Mouse (Mus musculus) 3T3-L1 (cell line): ENCODE data around the gene Slc30a6.

Source experiments
- DNase-seq: peaks from one replicate; pipeline ENCODE4 v3.0.0-alpha.2; 2015; ENCODE audit warnings: low read depth, low spot score

Slc30a6 gene

GRCm38 (mm10) chr17:74395383-74396065, at the start of gene Slc30a6:
TSS of gene Slc30a6 (plus strand) at chr17:74395608.
- peak; percentile 99 for DNase-seq

- DNase-seq = peak; percentile 16
Measured at GRCm38 (mm10) chr17:74363592-74363991, 31.8 kb upstream of the Slc30a6 start.

- no peak for DNase-seq
Measured at GRCm38 (mm10) chr17:74376916-74377315, 18.5 kb upstream of the Slc30a6 start.

- DNase-seq = no peak
Measured at GRCm38 (mm10) chr17:74386657-74387056, 8.8 kb upstream of the Slc30a6 start.

GRCm38 (mm10) chr17:74389847-74390246, 5.6 kb upstream of the Slc30a6 start:
- DNase-seq = peak; percentile 44

DNA sequence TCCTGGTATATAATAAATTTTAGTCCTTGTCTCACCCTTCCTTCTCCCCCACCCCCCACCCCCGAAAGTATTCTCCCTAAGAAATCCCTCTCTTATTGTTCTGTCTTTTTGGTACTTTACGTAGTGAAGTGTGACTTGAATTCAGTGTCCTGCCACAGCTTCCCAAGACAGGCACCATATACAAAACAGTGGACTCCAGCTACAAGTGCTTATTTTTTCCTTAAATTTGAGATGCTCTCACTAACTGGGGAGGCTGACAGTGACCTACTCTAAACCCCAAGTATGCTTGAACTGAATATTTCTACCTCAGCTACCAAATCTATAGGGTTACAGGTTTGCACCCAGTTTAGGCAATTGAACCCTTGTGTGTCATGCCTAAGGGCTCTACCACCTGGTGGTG, 1.0 kb upstream of the Slc30a6 start:
- DNase-seq = no peak

- no peak for DNase-seq
Measured at GRCm38 (mm10) chr17:74394855-74395254, 553 bp upstream of the Slc30a6 start.

- no peak for DNase-seq
Measured at GRCm38 (mm10) chr17:74396766-74397165, 1.4 kb downstream of the Slc30a6 start.

GRCm38 (mm10) chr17:74397173-74397572, 1.8 kb downstream of the Slc30a6 start:
- no peak for DNase-seq

DNA sequence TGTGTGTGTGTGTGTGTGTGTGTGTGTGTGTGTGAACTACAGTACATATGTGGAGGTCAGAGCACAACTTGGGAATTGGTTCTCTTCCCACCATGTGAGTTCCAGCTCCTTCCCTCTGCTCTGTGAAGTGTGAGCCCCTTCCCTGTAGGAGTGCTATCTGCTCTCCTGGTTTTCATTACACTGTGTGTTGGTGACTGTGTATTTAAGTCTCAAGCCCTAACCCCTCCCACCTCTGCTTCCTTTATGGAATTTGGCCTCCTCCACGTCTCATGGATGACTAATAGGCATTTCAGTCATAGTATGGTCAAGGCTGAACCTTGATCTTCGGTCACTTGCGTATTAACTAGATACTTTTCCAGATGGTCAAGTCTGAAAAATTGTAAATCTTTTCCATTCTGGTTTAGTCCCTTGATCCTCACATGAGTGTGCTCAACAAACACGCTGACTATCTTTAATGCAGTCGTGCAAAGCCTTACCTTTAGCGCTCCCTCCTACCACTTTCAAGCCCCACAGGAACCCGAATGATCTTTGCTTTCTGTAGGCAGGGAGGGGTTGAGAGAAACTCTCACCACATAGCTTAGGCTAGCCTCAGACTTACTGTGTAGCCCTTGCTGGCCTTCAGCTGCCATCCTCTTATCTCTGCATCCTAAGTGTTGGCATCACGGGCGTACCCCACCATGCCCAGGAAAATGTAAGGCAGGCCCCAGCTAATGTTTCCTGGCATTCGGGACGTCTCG, 7.2 kb downstream of the Slc30a6 start:
- peak; percentile 89 for DNase-seq

- no peak for DNase-seq
Measured at GRCm38 (mm10) chr17:74406487-74406886, 11.1 kb downstream of the Slc30a6 start.

- peak; percentile 36 for DNase-seq
Measured at GRCm38 (mm10) chr17:74409722-74410121, 14.3 kb downstream of the Slc30a6 start.

DNA sequence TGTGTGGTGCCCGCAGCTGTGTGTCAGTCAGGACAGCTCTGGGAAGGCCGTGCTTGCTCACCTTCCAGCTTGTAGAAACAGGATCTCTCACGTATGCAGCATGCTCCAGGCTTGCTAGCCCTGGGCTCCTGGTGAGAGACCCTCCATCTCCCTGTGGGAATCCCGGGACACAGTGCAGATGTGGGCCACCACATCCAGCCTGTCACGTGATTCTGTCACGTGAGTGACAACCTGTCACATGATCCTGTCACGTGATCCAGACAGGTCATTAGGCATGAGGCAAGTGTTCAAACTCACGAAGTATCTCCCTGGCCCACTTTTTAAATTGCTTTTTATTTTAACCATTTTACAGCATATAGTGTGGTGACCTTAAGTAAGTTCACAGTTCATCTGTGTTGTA, 17.9 kb downstream of the Slc30a6 start:
- no peak for DNase-seq

GRCm38 (mm10) chr17:74414671-74415070, 19.3 kb downstream of the Slc30a6 start:
- DNase-seq = no peak

GRCm38 (mm10) chr17:74416841-74417360, 21.5 kb downstream of the Slc30a6 start:
- DNase-seq = peak; percentile 28

DNA sequence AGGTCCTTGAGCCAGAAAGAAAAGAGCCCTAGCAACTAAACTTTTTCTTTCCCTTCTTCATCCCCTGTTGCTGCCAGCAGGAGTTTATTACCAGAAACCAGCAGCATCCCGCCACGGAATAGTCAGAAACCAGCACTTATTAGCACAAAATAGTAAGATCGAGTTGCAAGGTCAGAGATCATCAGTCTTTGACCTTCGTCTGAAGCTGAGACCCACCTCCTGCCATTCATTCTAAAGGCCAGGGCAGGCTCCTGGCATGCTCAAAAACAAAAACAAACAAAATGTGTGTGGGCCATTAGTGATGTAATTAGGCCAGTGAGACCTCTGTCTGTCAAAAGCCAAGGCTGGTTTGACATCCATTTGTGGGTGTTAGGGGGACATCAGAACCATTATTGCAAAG, 22.8 kb downstream of the Slc30a6 start:
- DNase-seq = no peak

- no peak for DNase-seq
Measured at GRCm38 (mm10) chr17:74420656-74421055, 25.2 kb downstream of the Slc30a6 start.

DNA sequence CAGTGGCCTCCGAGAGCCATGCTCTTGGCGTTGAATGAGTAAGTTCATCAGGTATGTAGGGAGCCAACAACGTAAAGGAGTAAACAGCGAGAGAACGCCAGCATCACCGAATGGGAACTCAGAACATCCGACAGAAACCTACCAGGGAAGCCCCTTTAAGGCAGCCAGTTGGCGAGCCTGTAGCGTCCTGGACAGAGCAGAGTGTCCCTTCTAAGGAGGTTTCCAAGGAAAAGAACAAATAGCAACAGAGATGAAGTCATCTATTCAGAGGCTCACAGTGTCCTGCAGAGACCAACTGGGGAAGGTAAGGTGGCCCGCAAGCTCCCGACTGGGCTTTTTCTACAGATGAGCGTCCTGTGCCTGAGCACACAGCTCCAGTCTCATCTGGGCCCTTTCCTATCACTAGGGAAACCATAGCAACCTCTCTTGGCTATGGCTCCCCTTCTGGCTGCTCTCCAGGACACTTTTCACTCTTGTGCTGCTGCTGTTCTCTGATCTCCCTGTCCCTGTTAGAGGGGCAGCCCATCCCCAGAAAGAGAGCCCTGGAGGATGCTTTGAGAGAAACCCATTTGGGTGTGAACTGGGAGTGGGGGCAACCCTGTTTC, 29.1 kb downstream of the Slc30a6 start:
- no peak for DNase-seq

DNA sequence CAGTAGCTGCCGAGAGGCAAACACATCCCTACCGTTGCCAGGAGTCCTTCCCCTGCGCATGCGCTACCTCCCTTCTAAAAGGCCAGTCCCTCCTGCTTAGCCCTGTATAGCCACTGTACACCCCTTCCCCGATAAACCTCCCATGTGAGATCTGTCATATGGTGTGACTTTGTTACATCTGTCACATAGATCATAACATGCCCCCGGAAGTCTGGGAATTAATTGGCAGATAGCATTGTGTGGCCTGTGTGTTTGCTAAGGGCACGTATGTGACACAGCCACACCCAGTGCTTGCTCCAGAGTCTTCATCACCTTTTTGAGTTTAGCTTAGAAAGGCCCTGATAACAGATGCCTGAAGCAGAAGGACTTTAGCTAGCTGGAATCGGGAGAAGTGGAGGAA, 34.7 kb downstream of the Slc30a6 start:
- no peak for DNase-seq

GRCm38 (mm10) chr17:74431481-74431880, 36.1 kb downstream of the Slc30a6 start:
- no peak for DNase-seq

- DNase-seq = no peak
Measured at GRCm38 (mm10) chr17:74432631-74433030, 37.2 kb downstream of the Slc30a6 start.

DNA sequence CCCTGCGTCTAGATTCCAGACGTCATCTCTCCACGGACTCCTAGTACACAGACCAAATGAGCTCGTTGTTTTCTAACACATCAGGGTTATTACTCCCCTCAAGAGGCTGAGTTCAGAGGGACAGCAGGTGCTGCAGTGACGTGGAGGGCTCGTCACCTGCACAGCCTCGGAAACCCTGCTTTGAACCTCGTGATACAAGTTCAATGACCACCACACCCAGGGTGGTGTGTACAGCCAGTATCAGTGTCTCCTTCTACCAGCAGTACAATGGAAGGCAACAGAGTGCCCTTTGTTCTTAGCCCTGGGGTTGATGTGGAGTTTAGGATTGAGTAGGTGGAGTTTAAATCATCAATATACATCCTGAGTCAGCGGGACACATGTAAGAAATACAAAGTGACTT, 42.4 kb downstream of the Slc30a6 start:
- no peak for DNase-seq

DNA sequence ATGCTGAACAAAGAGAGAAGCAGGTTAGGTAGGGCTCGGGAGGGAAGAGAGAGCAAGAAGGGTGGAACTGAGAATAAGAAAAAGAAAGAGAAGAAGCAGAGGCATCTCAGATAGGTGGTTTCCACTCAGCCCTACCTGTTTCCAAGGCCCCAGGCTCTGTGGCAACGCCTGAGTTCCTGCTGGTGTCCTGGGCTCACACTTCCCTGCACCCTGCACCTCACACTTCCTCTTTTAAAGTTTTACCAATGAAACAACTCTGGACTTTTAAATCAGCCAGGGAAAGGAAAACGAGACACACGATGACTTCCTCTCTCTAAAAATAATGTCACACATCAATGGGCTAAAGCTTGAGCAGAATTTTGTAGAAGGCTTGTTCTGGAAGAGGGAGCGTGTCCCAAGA, 45.1 kb downstream of the Slc30a6 start:
- DNase-seq = no peak
